Mouse (Mus musculus) CD4-positive helper T cell, adult 2 months (primary cell): ENCODE results near the gene Ccdc62.

Source experiments
- DNase-seq: peaks from one replicate; pipeline ENCODE4 v3.0.0-alpha.2; 2012; ENCODE audit warnings: low read depth, missing footprints, low spot score

Ccdc62 gene

GRCm38 (mm10) chr5:123979221-123979979 lies 48.9 kb downstream of the Ccdc62 start:
- no peak for DNase-seq

- DNase-seq = no peak
Observed at GRCm38 (mm10) chr5:123979980-123980369, 49.5 kb downstream of the Ccdc62 start.

- peak; percentile 51 for DNase-seq
Observed at GRCm38 (mm10) chr5:123980521-123981249, 50.2 kb downstream of the Ccdc62 start.

- DNase-seq = no peak
Observed at GRCm38 (mm10) chr5:123981250-123981554, 50.7 kb downstream of the Ccdc62 start.

GRCm38 (mm10) chr5:123982838-123983237 lies 52.4 kb downstream of the Ccdc62 start:
- DNase-seq = no peak

- no peak for DNase-seq
Observed at GRCm38 (mm10) chr5:123985434-123985833, 55.0 kb downstream of the Ccdc62 start.

GRCm38 (mm10) chr5:123986925-123987324 lies 56.4 kb downstream of the Ccdc62 start:
- DNase-seq = no peak

- no peak for DNase-seq
Observed at GRCm38 (mm10) chr5:123987511-123987910, 57.0 kb downstream of the Ccdc62 start.

- no peak for DNase-seq
Observed at GRCm38 (mm10) chr5:123989941-123990885, 59.7 kb downstream of the Ccdc62 start.

GRCm38 (mm10) chr5:123991321-123991720 lies 60.8 kb downstream of the Ccdc62 start:
- DNase-seq = no peak

GRCm38 (mm10) chr5:123992193-123992637 lies 61.7 kb downstream of the Ccdc62 start:
- DNase-seq = no peak

GRCm38 (mm10) chr5:123992794-123993193 lies 62.3 kb downstream of the Ccdc62 start:
- DNase-seq = peak; percentile 61

GRCm38 (mm10) chr5:123993263-123994036 lies 63.0 kb downstream of the Ccdc62 start:
- no peak for DNase-seq

GRCm38 (mm10) chr5:123994468-123994867 lies 64.0 kb downstream of the Ccdc62 start:
- DNase-seq = no peak

- no peak for DNase-seq
Observed at GRCm38 (mm10) chr5:123995388-123995787, 64.9 kb downstream of the Ccdc62 start.

GRCm38 (mm10) chr5:123996194-123996593 lies 65.7 kb downstream of the Ccdc62 start:
- no peak for DNase-seq

- DNase-seq = no peak
Observed at GRCm38 (mm10) chr5:123996695-123997094, 66.2 kb downstream of the Ccdc62 start.

- no peak for DNase-seq
Observed at GRCm38 (mm10) chr5:123997211-123997751, 66.8 kb downstream of the Ccdc62 start.

- no peak for DNase-seq
Observed at GRCm38 (mm10) chr5:123997811-123998210, 67.3 kb downstream of the Ccdc62 start.

- no peak for DNase-seq
Observed at GRCm38 (mm10) chr5:123998370-123998769, 67.9 kb downstream of the Ccdc62 start.

- DNase-seq = peak; percentile 82
Observed at GRCm38 (mm10) chr5:124000824-124001223, 70.3 kb downstream of the Ccdc62 start.
